Mouse (Mus musculus): ENCODE results near the gene Isy1. TPM values are rescaled to one million over a fixed set of nuclear protein-coding genes. Genes with fewer than 3 reads are reported as not detected.
A peak's percentile ranks its signal among the peaks of the same experiment; 100 is the strongest.

Gene Isy1
- 100 to 1,000 TPM in 1 of 2 experiments, 10 to 100 TPM in 1; 46.9 to 106 TPM for total RNA-seq (2021)
- long read RNA-seq, experiment 1, full-length matches to known transcripts, result 21 of 25 reads
- long read RNA-seq, experiment 1, partial matches to known transcripts, result 2 of 25 reads
- long read RNA-seq, experiment 1, other reads (novel, unspliced or antisense), result 2 of 25 reads
- long read RNA-seq, experiment 2, full-length matches to known transcripts, result 8 of 8 reads
- long read RNA-seq, experiment 2, partial matches to known transcripts, result 0 of 8 reads
- long read RNA-seq, experiment 2, other reads (novel, unspliced or antisense), result 0 of 8 reads

DNA sequence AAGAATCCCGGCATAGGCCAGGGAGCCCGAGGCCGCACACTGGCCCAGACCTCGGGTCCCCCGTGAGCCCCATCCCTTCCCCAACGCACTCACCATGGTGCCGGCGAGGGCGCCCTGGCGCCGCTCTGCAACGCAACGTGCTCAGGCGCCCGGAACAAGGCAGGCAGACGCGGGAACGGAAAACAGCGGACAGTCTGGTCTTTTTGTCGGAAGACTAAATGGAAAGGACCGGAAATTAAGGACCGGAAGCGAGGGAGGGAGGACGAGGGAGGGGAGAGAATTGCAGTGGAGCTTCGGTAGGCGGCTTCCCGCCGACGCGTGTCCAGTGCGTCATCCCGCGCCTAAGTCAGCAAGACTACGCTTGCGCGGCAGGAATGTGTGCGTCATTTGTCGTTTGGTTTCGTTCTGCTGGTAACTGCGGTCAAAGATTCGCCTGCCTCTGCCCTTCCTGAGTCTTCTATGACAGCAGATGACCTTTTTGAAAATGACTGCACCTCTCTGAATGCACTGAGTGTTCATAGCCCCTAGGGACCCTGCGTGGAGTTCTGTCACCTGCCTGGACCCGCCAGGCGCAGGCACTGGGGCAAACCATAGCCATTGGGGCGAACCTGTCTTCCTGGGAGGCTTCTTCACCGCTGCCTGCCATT is at the start of gene Isy1:
Gene Isy1, minus strand, starts transcription at position 248 of the 647 bp plus-strand sequence.
- peak; percentile 95 for DNase-seq

GRCm38 (mm10) chr6:87887594-87888233 is 49.1 kb upstream of the Isy1 start, which contains the start of gene Copg1:
Gene Copg1, plus strand, starts transcription at chr6:87887814.
- DNase-seq, result peak; percentile 100

DNA sequence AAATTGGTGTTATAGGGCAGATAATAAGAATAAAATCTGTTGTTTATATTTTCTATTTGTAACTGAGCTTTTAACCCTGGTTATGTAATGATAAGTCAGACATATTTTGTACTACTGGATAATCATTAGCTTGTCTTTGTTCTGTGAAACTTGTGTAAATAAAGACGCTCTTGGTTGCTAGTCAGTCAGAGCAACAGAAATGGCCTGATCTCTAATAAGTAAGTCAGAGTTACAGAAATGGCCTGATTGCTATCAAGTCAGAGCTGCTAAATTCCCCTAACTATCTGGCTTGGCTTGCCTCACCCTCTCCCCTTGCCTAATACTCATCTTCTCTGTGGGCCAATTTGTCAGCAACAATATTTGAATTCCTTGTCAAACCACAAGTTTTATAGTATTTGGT is 48.1 kb upstream of the Isy1 start:
- DNase-seq, result no peak

GRCm38 (mm10) chr6:87882816-87883215 is 44.2 kb upstream of the Isy1 start:
- DNase-seq, result peak; percentile 86 to 89

DNA sequence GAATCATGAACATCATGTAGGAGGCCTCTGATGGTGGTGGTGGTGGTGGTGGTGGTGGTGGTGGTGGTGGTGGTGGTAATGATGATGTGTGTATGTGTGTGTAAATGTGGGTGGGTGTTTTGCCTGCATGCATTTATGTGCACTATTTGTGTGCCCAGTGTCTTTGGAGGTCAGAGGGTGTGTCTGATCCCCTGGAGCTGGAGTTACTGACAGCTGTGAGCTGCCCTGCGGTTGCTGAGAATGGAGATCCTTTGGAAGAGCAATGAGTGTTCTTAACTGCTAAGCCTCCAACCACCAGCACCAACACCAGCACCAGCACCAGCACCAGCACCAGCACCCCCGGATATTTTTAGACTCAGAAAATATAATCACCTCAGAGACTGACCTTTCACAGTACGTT is 43.6 kb upstream of the Isy1 start:
- no peak for DNase-seq

- DNase-seq, result no peak
These were observed 41.0 kb upstream of the Isy1 start for GRCm38 (mm10) chr6:87879628-87880027.

DNA sequence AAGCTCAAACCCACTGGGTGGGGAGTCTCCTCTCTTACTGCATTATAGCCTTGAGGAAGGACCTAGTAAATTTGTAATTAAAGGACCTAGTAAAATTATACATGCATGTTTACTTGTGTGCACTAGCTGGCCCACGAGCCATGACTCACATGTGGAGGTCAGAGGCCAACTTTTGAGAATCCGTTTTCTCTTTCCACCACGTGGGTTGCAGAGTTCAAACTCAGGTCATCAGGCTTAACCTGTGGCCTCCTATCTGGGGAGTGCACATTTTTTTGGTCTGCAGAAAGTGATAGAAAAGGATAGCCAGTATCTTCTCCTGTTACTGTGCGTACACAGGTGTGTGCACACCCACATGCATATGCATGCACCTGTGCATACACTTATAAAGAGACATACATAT is 40.4 kb upstream of the Isy1 start:
- no peak for DNase-seq

DNA sequence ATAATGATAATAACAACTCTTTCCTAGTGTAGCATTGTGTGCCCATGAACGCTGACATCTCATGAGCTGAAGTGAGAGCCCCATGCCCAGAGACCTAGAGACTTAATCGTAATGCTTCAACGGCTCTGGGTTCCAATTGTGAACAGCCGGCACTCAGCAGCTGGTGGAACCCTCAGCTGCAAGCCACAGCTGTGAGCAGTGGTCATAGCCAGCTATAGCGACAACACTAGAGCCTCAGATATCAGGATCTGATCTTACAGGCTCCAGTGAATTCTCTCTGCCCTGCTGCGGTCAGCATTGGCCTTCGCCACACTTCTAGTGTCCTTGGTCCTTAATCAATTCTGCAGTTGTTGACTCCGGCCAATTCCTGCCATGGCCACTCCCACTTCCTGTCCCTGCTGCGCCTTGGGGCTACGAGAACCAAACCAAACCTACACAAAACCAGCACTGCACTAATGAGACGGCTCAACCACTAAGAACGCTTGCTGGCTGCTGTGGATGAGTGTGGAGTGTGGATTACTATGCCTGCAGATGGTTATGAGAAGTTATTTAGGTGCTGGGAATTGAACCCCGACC is 37.6 kb upstream of the Isy1 start:
- DNase-seq, result peak; percentile 76 to 79

GRCm38 (mm10) chr6:87875562-87875961 is 37.0 kb upstream of the Isy1 start:
- no peak for DNase-seq

DNA sequence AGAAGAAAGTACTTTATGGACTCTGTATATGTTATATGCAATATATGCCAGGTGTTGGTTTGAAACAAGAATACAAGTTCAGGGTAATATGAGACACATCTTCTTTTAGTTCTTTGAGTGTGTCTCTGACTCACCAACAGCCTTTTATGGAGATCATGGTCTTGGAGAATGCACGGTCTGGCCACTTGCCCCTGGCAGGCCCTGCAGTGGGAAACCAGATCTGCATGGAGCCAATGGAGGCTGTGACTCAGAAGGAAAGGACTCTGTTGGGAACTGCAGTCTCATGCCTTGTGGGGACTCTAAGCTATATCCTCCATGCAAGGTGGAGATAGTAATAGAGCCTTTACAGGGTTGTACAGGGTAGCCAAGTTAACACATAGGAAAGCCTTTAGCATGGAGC is 36.5 kb upstream of the Isy1 start:
- peak; percentile 53 to 75 for DNase-seq

- no peak for DNase-seq
These were observed 35.4 kb upstream of the Isy1 start for GRCm38 (mm10) chr6:87873963-87874362.

- peak in 1 of 2 experiments; percentile 34 for DNase-seq
These were observed 34.5 kb upstream of the Isy1 start for GRCm38 (mm10) chr6:87873104-87873503.

DNA sequence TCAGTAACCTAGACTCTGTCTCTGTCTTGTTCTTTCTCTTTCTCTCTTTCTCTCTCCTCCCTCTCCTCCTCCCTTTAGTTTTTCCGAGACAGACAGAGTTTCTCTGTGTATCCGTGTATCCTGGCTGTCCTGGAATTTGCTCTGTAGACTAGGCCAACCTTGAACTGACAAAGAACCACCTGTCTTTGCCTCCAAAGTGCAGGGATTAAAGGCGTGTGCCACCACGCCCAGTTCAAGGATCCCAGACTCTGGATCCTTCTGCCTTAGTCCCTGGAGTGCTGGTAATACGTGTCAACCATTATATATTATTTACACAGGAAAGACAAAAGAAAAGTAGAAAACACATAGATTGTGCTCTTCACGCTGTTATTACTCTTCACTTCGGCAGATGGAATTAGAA is 32.6 kb upstream of the Isy1 start:
- DNase-seq, result no peak

DNA sequence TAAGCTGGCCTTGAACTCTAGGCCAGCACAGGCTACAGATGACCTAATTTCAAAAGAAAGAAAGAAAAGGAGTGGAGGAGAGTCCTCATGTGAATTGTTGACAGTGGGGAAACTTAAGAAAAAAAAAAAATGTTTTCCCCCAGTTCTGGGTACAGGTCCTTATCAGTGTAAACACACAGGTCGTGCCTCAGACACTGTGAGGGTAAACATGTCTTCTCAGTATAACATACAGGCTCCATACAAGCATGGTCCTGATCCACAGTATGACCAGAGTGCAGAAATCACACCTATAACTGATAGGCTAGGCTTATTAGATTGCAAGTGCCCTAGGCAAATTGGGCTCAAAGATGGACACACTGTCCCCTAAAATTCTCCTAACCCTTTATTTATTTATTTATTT is 31.8 kb upstream of the Isy1 start:
- DNase-seq, result no peak

DNA sequence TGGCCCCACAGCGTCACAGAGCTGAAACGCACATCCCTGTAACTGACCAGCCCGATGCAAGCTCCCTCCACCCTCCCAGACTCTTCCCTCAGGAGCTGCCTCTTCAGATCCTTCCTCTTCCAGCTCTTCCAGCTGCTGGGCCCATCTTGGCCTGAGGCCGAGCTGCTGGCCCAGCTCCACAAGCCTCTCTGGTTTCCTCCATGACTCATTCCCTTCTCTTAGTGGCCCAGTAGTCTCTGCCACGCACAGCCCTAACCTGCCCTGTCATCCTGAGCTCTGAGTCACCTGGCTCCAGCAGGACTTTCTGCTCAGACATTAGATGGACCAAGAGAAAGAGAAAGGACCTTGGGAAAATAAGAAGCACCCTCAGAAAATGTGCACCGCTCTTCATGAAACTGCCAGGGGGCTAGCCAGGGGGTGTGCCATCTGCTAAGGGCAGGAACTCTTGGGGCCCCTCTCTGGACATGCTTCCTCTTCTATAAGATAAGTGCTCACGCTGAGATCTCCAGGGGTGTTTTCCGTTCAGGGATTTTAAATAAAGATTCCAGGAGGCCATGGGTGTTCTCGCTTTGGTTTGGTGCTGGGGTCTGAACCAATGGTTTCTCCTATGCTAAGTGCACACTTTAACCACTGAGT is 30.4 kb upstream of the Isy1 start:
- DNase-seq, result peak; percentile 93 to 94

DNA sequence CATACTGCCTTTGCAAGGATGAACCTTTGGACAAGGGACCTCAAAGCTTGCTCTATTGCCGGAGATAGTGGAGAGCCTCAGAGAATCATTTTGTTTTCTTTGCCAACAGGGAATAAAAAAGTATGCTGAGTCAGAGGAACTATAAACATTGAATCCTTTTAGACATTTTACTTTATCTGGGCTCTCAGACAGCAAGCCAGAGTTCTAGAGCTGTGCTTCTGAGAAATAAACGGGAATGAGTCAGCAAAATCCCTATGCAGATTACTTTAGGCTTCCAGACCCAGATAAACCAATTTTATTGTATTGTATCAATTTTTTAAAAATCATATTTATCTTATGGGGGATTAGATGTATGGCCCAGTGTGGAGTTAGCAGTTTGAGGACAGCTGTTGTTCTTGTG is 28.7 kb upstream of the Isy1 start:
- no peak for DNase-seq

DNA sequence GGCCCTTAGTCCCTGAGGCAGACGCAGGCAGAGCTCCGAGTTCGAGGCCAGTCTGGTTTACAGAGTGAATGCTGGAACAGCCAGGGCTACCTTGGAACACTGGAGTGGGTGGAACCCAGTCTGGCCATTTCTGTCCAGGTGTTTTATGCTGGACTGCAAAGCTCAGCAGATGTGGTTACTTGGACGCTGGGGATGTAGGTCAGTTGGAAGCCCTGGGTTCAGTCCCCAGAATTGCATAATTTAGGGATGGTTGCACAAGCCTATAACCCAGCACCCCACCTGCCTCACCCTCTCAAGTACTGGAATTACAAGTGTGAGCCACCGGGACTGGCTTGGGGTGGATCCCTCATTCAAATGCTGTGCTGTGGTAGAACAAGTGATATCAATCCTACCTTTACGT is 27.6 kb upstream of the Isy1 start:
- no peak for DNase-seq

DNA sequence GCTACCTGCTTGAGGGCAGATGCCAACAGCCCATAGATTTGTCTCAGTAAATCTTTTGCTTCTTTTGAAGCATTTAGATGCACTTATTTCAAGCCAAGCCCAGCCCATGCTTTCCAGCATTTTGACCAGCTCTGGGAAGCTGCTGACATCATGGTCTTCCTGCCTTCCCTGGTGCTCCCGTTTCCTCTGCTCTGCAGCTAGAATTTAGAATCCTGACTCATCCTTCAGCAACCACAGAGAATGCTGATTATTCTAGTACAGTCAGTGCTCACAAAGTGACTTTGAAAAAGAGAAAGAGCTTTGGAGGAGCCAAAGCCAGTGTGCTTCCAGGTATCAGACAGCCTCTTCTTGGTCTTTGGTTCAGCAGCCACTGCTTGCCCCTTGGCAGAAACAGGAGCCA is 18.5 kb upstream of the Isy1 start:
- peak in 1 of 2 experiments; percentile 44 for DNase-seq

DNA sequence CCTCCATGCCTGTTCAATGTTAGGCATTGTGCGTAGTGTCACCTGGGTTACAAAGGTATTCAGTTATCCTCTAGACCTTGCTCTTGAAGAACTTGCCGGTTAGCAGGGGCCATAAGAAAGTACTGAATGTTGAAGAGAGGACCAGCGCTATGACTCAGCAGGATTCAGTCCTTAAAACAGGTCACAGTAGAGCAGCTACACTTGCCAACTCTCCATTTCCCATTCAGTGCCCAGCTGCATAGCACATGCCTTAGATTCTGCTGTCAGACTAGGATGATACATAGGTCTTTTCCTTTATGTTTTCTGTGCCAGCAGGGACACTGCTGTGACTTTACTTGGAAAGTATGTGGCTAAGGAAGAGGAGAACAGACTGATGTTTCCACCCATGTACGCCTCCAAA is 14.8 kb upstream of the Isy1 start:
- DNase-seq, result no peak

- no peak for DNase-seq
These were observed 13.3 kb upstream of the Isy1 start for GRCm38 (mm10) chr6:87851871-87852270.

- peak; percentile 98 to 99 for DNase-seq
These were observed 12.5 kb upstream of the Isy1 start, which contains the start of gene Cnbp for GRCm38 (mm10) chr6:87850900-87851614. Gene Cnbp, minus strand, starts transcription at chr6:87851106.
